Comparison of ENCODE assay signal across 8 mouse cellular contexts in the genomic region with DNA sequence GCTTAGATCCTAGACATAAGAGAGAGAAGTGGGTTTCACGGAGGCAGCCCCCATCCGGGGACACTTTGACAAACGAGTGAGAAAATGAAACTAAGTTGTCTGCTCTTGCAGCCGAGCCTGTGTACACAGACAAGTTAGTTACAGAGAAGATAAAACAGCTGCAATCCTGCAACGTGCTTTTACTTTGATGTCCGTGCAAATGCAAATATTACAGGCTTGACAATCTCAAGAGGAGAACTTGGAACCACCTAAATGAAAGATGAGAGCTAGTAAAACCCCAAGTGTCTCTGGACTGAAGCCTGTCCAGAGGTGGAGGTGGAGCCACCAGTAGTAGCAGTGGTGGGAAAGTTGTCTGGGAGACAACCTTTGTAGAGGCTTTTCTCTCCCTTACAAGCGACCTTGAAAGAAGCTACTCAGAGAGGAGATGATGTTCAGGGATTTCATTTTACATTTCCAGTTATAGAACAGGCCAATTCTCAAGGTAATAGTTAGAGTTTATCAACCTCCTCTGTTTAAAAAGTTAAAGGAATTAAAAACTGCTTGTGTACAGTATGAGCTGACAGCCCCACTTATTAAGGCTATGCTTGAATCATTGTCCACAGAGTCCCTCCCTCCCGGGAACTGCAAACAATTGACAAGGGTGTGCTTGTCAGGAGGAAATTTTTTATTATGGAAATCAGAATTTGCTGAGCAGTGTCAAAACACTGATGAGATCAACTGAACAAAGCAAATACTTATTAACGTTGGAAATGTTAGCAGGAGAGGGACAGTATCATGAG.
DNase-seq lines count a peak whose midpoint lies in the region; ATAC-seq and TF ChIP-seq lines count a peak whose summit lies in the region.

No protein-coding gene starts in this region.

- 0 out of 2 replicates have a peak overlapping the region, but pooled peaks have one; percentile 4 for H3K4me3 ChIP-seq in embryonic facial prominence, embryonic 15.5 days (replicated peaks)
- no peak overlapping the region for H3K4me3 ChIP-seq in embryonic facial prominence, embryonic 10.5 days
- H3K4me3 ChIP-seq in G1E (ENCODE audit: low read depth, low read length): peak overlapping the region; percentile 56; the same call in 1 of the 2 replicates
- no peak overlapping the region for H3K4me3 ChIP-seq in midbrain, embryonic 14.5 days (replicated peaks; ENCODE audit: low read depth, low read length)

- no peak for TF ChIP-seq CTCF in G1E (IDR thresholded peaks at IDR 0.05; ENCODE audit: low read depth, low read length)

- WGBS in embryonic facial prominence, embryonic 15.5 days: 53% methylated on average over 9 of the region's 9 CpGs
- 76% methylated on average over 9 of the region's 9 CpGs for WGBS in embryonic facial prominence, embryonic 10.5 days
- 63% methylated on average over 9 of the region's 9 CpGs for WGBS in midbrain, embryonic 14.5 days

- H3K9me3 ChIP-seq in embryonic facial prominence, embryonic 15.5 days (replicated peaks): no peaks in the 10 kb centered on the region
- H3K9me3 ChIP-seq in embryonic facial prominence, embryonic 10.5 days: no peaks in the 10 kb centered on the region
- no peaks in the 10 kb centered on the region for H3K9me3 ChIP-seq in G1E (replicated peaks)
- H3K9me3 ChIP-seq in midbrain, embryonic 14.5 days (ENCODE audit: control insufficient read depth, low read length): no peaks in the 10 kb centered on the region

- no peak for DNase-seq in embryonic facial prominence, embryonic 10.5 days (ENCODE audit: low spot score)
- no peak for DNase-seq in G1E (ENCODE audit: low spot score)
- peak; percentile 21 to 34 for DNase-seq in natural killer cell, adult 2 months (ENCODE audit: low spot score in 2 of 2)
- DNase-seq in left cerebral cortex, postnatal 4 days: no peak
- DNase-seq in midbrain, embryonic 14.5 days: no peak

- intact Hi-C loops in left cerebral cortex, postnatal 4 days (cut with DNase I): no loop called here

- H3K27ac ChIP-seq in embryonic facial prominence, embryonic 15.5 days (replicated peaks): no peak overlapping the region
- no peak overlapping the region for H3K27ac ChIP-seq in embryonic facial prominence, embryonic 10.5 days (replicated peaks)
- H3K27ac ChIP-seq in midbrain, embryonic 14.5 days (replicated peaks; ENCODE audit: low read depth, low read length): no peak overlapping the region

- no peaks in the 10 kb centered on the region for H3K27me3 ChIP-seq in embryonic facial prominence, embryonic 15.5 days
- H3K27me3 ChIP-seq in embryonic facial prominence, embryonic 10.5 days (replicated peaks; ENCODE audit: low read depth, poor library complexity, severe bottlenecking): no peaks in the 10 kb centered on the region
- no peaks in the 10 kb centered on the region for H3K27me3 ChIP-seq in G1E (ENCODE audit: insufficient read depth, low read length)
- H3K27me3 ChIP-seq in midbrain, embryonic 14.5 days (ENCODE audit: control insufficient read depth, insufficient read depth, low read length): no peaks in the 10 kb centered on the region

- H3K4me2 ChIP-seq in embryonic facial prominence, embryonic 15.5 days (replicated peaks): peak overlapping the region; percentile 19; the same call in 1 of the 2 replicates
- H3K4me2 ChIP-seq in midbrain, embryonic 14.5 days (ENCODE audit: low read length): no peak overlapping the region

- no peaks in the 10 kb centered on the region for H3K36me3 ChIP-seq in embryonic facial prominence, embryonic 15.5 days
- H3K36me3 ChIP-seq in embryonic facial prominence, embryonic 10.5 days (replicated peaks): no peaks in the 10 kb centered on the region
- no peaks in the 10 kb centered on the region for H3K36me3 ChIP-seq in G1E (replicated peaks)
- no peaks in the 10 kb centered on the region for H3K36me3 ChIP-seq in midbrain, embryonic 14.5 days (ENCODE audit: control insufficient read depth, insufficient read depth, low read length)

- no peak overlapping the region for H3K9ac ChIP-seq in embryonic facial prominence, embryonic 15.5 days
- no peak overlapping the region for H3K9ac ChIP-seq in midbrain, embryonic 14.5 days (replicated peaks; ENCODE audit: low read length)

- no peaks in the 10 kb centered on the region for H3K4me1 ChIP-seq in embryonic facial prominence, embryonic 15.5 days
- no peaks in the 10 kb centered on the region for H3K4me1 ChIP-seq in embryonic facial prominence, embryonic 10.5 days
- H3K4me1 ChIP-seq in G1E (ENCODE audit: insufficient read depth, low read depth, low read length): peaks cover 38% of the 10 kb centered on the region
- H3K4me1 ChIP-seq in midbrain, embryonic 14.5 days (ENCODE audit: control insufficient read depth, insufficient read depth, low read length): 0 out of 2 replicates have a peak, but pooled peaks cover 3% of the 10 kb centered on the region

- no peak for ATAC-seq in embryonic facial prominence, embryonic 15.5 days (ENCODE audit: insufficient number of reproducible peaks, low FRiP score, low TSS enrichment, low read depth)
- peak; percentile 59 for ATAC-seq in G1E (ENCODE audit: extremely low read depth, insufficient number of reproducible peaks, low FRiP score, poor library complexity, severe bottlenecking)
- ATAC-seq in hematopoietic stem cell, adult 5-6 weeks (replicated peaks in 1 of 2; ENCODE audit: insufficient read depth in 1 of 2, low FRiP score in 2 of 2, low TSS enrichment in 1 of 2, low read depth in 1 of 2, poor library complexity in 2 of 2, severe bottlenecking in 2 of 2): peak; percentile 77 to 79
- no peak for ATAC-seq in midbrain, embryonic 14.5 days (ENCODE audit: low FRiP score, low TSS enrichment)
- ATAC-seq in cerebellum, adult (ENCODE audit: insufficient number of reproducible peaks, low FRiP score, low TSS enrichment): no peak

Comparison
In these comparisons a context has a peak if more than half of its experiments do, and no peak if none do; other contexts are left out.
1. H3K4me3 ChIP-seq: peak in embryonic facial prominence, embryonic 15.5 days (single experiment) and G1E (single experiment); none in embryonic facial prominence, embryonic 10.5 days (single experiment) and midbrain, embryonic 14.5 days (single experiment).
2. ATAC-seq: peak in G1E (single experiment) and hematopoietic stem cell, adult 5-6 weeks (2 of 2); none in embryonic facial prominence, embryonic 15.5 days (single experiment), midbrain, embryonic 14.5 days (single experiment) and cerebellum, adult (single experiment).
3. DNase-seq: peak in natural killer cell, adult 2 months (2 of 2); none in embryonic facial prominence, embryonic 10.5 days (single experiment), G1E (single experiment), left cerebral cortex, postnatal 4 days (single experiment) and midbrain, embryonic 14.5 days (single experiment).